Mouse (Mus musculus) heart, adult 18-20 months (tissue): ENCODE data around the gene 5330417C22Rik. TPM values are rescaled to one million over a fixed set of nuclear protein-coding genes. Genes with fewer than 3 reads are reported as not detected.
A peak's percentile ranks its signal among the peaks of the same experiment; 100 is the strongest.
"Not testable (repeated sequence)": the region's sequence is repeated elsewhere in the genome, so short reads cannot be mapped to it uniquely, and the experiment has no call there.

Experiments
- DNase-seq, 2 experiments: peaks; one replicate each; pipeline ENCODE4 v3.0.0; 2021 to 2022; ENCODE audit warnings: mixed read lengths in 1 of 2
- total RNA-seq, 2 experiments: library from RNA; stranded (reverse); gene quantifications; 2 replicates each; pipeline ENCODE4 v1.2.3; 2021

Gene 5330417C22Rik
- total RNA-seq, 2 experiments from 2014 or later: 0.30 to 1.6 TPM

- peak; percentile 40 to 46 for DNase-seq
Observed at GRCm38 (mm10) chr3:108533114-108533885, 3.0 kb downstream of the 5330417C22Rik start.

- no peak for DNase-seq
Observed at GRCm38 (mm10) chr3:108528489-108528888, 7.8 kb downstream of the 5330417C22Rik start.

GRCm38 (mm10) chr3:108523415-108523814 is 12.9 kb downstream of the 5330417C22Rik start:
- DNase-seq: no peak

- no peak for DNase-seq
Observed at GRCm38 (mm10) chr3:108518276-108518675, 18.1 kb downstream of the 5330417C22Rik start.

GRCm38 (mm10) chr3:108513465-108513864 is 22.9 kb downstream of the 5330417C22Rik start:
- no peak for DNase-seq

DNA sequence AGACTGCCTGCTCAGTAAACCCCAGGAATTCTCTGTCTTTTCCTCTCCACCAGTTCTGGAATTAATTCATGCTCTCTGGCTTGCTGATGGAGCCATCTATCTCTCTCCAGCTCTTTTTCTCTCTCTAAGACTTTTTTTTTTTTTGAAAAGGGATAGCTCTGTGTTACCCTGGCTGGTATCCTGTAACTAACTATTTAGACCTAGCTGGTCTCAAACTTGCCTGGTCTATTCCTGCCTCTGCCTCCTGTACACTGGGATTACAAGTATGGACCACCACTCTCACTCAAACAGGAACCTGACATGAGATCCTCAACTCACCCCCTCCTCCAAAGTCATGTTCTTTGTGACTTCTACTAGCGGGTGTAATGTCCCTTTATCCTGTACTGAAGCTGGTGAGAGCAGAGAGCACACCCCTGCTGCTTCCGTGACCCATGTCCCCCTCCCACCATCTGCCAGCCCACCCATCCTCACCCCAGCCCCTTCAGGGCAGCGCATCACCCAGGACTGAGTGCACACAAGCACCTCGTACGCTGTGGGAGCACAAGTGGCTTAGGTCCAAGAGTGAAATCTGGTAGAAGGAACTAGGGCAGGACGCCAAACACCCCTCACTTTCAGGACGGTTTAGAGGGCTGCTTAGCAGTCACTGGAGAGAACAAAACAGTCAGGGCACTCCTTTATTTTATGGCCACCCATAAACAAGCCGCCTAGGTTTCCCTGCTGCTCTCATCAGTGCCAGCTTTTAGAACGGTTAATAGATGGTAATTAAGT is 25.4 kb downstream of the 5330417C22Rik start:
- no peak for DNase-seq

- no peak for DNase-seq
Observed at GRCm38 (mm10) chr3:108510156-108510555, 26.2 kb downstream of the 5330417C22Rik start.

- no peak for DNase-seq
Observed at GRCm38 (mm10) chr3:108508745-108509474, 27.4 kb downstream of the 5330417C22Rik start.

DNA sequence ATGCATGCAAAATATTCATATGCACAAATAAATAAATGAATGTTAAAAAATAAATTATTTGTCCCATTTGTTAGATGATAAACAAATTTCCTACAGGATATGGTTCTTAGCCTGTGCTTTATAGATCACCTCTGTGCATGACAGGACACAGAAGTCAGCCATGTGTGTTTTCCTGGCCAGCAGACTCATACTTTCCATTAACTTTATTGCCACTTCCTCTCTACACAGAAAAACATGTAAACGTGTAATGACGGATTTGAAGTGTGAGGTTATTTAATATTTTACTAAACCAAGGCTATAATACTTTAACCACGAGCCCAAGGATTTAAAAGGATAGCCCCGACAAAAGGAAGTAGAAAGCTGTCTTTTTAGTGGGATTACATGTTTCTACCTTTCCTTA is 32.4 kb downstream of the 5330417C22Rik start:
- DNase-seq: no peak

DNA sequence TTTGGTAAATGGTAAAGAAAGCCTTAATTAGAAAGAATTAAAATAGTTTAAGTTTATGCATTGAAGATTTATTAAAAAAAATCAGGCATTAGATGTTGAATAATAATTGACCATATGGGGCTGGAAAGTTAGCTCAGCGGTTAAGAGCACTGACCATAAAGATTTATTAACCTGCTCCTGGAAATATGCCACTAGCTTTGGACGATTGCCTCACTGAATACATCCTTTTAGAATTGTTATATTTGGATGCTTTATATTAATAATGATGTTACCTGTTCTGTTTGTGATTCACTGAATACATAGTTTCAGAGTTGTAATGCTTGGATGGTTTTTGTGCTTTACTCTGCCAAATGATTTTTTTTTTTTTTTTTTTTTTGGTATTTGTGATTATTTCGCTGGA is 34.9 kb downstream of the 5330417C22Rik start:
- not testable (repeated sequence) for DNase-seq

GRCm38 (mm10) chr3:108499826-108500225 is 36.5 kb downstream of the 5330417C22Rik start:
- DNase-seq: no peak

GRCm38 (mm10) chr3:108497602-108498001 is 38.7 kb downstream of the 5330417C22Rik start:
- DNase-seq: no peak

DNA sequence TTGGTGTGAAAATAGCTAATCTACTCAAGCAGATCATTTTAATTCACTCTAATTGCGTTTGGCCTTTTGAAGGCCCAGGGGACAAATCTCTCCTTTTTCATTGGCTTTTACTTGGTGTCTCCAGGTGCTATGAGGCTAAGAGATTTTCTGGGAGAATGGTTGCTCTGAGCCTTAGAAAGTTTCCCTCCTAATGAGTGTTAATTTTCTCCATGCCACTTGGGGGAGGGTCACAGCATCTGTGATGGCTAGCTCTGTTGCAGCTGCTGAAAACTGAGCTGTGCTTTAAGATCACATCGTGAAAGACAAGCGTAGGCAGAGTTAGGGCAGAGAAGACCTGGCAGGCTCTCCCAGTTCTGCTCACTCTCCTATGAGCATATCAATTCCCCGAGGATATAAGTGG is 40.9 kb downstream of the 5330417C22Rik start:
- DNase-seq: no peak

DNA sequence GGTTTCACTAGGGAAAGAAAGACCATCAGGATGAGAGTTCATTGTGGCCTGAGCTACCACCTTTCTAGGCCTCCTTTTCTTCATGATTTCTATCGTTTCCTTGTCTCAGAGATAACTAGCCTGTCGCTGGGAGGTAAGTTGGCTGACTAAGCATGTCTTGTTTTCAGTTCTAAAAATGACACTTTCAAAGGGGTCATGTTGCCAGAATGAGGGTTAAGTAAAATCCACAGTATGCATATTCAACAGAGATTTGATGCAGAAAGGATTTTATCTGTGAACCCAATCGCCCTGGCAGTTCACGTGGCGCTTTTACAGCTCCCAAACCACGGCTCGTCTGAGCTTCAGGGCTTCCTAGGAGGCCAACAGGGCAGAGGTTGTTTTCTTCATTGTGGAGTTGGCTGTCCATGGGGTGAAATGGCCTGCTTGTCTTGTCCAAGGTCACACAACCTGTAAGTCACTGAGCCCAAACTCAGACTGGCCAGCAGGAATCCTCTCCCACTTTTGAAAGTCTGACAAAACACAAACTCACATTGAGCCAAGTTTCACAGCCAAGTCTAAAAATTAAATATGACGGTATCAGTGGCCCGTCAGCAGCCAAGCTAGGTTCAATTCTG is 41.4 kb downstream of the 5330417C22Rik start:
- DNase-seq: peak in 1 of 2 experiments; percentile 10

DNA sequence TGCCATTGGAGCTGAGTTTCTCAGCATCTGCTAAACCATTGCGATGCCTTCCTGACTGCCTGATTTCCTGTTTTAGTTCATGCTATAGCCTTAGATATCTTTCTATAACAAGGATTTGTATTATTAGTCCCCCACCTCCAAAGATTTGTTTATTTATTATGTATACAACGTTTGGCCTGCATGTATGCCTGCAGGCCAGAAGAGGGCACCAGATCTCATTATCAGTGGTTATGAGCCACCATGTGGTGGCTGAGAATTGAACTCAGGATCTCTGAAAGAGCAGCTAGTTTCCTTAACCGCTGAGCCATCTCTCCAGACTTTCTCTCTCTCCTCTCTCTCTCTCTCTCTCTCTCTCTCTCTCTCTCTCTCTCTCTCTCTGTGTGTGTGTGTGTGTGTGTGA is 46.4 kb downstream of the 5330417C22Rik start:
- DNase-seq: no peak

DNA sequence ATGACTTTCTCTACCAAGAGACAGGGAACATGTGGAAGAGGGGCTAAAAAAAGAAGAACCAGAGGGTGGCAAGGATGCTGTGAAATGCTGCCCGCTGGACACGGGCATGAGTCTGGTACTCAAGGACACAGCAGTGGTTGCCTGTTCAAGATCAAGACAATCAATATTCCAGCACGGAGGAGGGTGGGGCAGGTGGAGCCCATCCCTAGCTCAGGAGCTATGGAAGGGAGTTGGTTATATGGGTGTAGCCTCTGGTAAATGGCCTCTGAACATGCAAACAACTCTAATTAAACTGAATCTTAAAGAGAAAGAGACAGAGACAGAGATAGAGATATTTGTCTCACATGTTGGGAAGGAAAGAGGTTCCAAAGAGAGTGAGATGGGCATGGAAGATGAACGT is 51.6 kb downstream of the 5330417C22Rik start:
- DNase-seq: no peak

- no peak for DNase-seq
Observed at GRCm38 (mm10) chr3:108478800-108479199, 57.5 kb downstream of the 5330417C22Rik start.

- peak; percentile 23 to 29 for DNase-seq
Observed at GRCm38 (mm10) chr3:108476761-108477619, 59.3 kb downstream of the 5330417C22Rik start.

DNA sequence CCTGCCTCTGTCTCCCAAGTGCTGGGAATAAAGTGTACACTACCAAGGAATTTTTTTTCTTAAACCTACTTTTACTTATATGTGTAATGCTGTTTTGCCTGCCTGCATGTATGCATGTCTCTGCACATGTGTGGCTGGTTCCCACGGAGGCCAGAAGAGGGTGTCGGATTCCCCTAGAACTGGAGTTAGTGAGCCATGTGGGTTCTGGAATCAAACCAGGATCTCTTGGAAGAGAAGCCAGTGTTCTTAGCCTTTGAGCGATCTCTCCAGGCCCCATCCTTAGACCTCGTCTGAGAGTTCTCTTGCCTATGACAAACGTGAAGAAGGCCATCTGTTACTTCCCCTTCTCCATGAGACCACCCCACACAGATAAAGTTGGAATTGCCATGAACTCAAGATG is 60.8 kb downstream of the 5330417C22Rik start:
- DNase-seq: no peak

DNA sequence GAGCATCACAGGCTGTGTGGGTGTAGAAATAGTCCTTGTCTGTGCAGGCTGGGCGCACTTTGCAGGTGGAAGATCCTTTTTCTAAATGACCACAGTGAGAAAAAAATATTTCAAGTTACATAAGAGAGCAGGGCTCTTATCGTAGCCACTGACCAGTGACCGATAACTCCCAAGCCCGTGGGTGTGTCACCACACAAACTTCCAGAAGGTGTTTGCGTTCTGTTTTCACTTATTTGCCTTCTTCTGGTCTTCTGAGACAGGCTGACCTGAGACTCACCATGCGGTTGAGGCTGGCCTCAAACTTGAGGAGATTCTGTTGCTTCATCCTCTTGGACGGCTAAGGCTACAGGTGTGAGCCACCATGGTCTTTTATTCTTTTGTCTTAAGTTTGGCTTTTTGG is 61.4 kb downstream of the 5330417C22Rik start:
- DNase-seq: no peak

DNA sequence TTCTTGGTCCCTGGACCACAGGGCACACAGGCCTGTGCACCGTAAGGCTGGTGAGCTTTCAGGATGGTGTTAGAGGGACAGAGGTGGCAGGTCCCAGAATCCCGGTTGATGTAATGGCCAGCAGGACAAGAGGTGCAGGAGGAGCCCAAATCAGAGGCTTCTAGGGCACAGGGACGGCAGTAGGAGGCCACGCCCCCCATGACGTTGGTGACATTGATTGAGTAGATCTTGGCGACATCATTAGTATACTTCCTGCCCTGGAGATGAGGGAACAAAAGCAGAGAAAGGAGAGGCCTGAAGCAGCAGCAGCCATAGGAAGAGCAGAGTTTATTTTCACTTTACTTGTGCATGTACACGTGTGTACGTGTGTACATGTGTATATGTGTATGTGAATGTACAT is 68.6 kb downstream of the 5330417C22Rik start:
- DNase-seq: no peak
